Mouse (Mus musculus): ENCODE results near the gene L1td1.

DNA sequence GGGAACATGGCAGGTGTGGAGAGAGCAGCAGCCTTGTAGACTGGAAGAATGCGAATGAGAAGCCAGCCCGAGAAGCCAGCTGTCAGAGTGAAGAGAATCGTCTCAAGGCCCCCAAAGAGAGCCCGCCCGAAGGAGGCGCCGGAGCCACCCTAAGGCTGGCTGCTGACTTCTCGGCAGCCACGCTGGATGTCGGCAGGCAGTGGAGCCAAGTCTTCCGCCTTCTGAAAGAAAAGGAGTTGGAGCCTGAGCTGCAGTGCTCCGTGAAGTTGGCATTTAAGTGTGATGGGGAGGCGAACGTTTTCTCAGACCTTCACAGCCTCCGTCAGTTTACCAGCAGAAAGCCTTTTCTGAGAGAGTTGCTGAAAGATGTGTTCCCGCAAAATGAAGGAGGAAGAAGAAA is 7.1 kb downstream of the L1td1 start:
- TF ChIP-seq CTCF (IDR thresholded peaks at IDR 0.05; ENCODE audit: low read depth, low read length) (no peak), GATA1 (IDR thresholded peaks at IDR 0.05; ENCODE audit: borderline replicate concordance, low read length) (no peak)
